Mouse (Mus musculus) left cerebral cortex, adult 2 months (tissue): Measurements from ENCODE around the gene Shd. TPM values are rescaled to one million over a fixed set of nuclear protein-coding genes. Genes with fewer than 3 reads are reported as not detected.

Experiments
- DNase-seq, 2 experiments: peaks; one replicate each; pipeline ENCODE4 v3.0.0; 2021 to 2022; ENCODE audit warnings: low spot score in 2 of 2, mixed read lengths in 1 of 2; ENCODE audit errors: extremely low spot score in 1 of 2
- H3K27ac ChIP-seq: fragments of 200-600 bp; 2 replicates; pipeline ENCODE4 v1.8.1; 2022
- H3K4me3 ChIP-seq: fragments of 200-600 bp; 2 replicates; pipeline ENCODE4 v1.8.1; 2022
- CTCF ChIP-seq: fragments of 200-600 bp; IDR thresholded peaks from 2 replicates; pipeline ENCODE4 v1.8.1; 2022; ENCODE audit warnings: antibody characterized with exemption, mild to moderate bottlenecking, moderate library complexity
- intact Hi-C: fragments of 180-260 bp; cut with DNase I; formaldehyde crosslinking; loops from one replicate; pipeline ENCODE4 v1.15.1; 2025
- total RNA-seq, 2 experiments: library from RNA; stranded (reverse); gene quantifications; 2 replicates each; pipeline ENCODE4 v1.2.3; 2021

Gene Shd
- total RNA-seq, 2 experiments from 2014 or later: 36.7 to 40.1 TPM

DNA sequence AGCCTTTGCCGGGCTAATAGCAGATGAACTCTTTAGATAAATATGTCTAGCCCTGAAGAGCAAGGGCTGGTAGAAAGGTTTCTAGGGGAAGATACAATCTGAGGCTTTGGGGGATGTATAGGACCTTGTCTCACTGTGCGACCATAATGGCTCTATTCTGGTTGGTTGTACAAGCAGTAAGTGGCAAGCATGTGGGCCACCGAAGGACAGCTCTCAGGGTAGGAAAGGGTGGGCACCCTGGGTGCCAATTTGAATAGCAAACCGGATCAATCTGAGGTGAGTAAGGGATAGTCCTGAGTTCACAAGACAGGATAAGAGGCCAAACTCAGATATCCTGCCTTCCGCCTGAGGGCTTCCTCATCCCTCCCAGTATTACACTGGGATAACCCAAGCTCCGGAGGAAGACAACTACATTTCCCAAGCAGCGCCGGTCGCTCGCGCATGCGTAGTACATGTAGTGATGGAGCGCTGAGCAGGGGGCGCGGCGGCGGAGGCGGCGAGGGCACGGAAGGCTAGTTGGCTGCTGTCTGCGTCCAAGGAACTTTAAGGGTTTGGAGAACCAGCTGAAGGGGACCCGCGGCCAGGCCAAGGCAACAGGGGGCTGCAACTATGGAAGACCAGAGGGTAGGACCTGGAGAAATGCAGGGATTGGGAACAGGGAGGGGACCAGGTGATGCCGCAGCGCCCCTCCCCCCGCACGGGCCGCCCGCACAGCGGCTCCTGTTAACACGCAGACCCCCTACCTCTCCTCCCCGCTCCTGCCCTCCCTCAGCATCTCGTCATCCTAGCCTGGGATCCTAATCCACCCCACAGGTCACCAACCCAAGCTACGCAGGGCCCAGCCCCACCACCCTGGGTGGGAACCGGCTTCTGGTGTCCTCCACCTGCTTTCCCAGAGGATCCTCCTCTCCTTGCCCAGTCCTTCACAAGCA, 16.0 kb downstream of the Shd start, which contains the start of gene Fsd1:
TSS of gene Fsd1 (plus strand) at position 480 of the 932 bp plus-strand sequence.
- DNase-seq: peak; percentile 80 to 85
- Histone ChIP-seq H3K4me3 (peak within 1 kb of the TSS; percentile 73), H3K27ac (peak within 1 kb of the TSS; percentile 88)
- no peak for TF ChIP-seq CTCF
- intact Hi-C loops: no loop called here

DNA sequence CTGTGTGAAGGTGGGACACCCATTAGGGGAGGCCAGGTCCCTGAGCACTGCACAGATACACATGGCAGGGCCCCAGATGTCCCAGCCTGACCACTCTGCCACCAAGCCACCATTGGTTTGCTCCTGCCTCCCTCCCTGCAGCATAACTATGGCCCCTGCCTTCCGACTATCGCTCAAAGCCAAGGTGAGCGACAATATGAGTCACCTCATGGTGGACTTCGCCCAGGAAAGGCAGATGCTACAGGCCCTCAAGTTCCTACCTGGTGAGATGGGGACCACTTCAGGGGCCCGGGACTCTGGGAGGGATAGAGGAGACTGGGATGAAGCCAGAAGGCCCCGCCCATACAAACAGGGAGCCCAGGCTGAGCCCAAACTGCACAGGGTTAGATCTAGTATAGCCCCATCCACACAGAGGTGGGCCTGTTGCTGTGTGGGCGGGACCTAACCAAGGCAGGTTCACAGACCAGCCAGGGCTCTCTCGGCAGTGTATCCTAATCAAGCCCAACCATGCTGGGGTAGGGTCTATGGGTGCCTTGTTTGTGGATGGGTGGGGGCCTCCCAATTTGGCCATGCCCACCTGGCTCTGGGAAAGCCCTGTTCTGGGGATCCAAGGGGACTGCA, 20.1 kb downstream of the Shd start:
- no peak for DNase-seq
- Histone ChIP-seq H3K27ac (no peak overlapping the region), H3K4me3 (no peak overlapping the region)
- intact Hi-C loops: no loop called here
- TF ChIP-seq CTCF: no peak

DNA sequence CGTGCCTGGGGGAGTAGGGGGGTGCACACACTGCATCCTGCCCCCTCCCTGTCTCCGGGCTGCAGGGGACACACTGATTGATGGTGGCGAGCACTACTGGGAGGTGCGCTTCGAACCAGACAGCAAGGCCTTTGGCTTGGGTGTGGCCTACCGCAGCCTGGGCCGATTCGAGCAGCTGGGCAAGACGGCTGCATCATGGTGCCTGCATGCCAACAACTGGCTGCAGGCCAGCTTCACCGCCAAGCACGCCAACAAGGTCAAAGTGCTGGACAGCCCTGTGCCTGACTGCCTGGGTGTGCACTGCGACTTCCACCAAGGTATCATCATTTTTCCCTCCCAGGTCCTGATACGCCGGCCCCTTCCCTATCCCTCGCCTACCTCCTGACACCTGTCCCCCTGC, 25.7 kb downstream of the Shd start:
- no peak for TF ChIP-seq CTCF
- intact Hi-C loops: no loop called here
- Histone ChIP-seq H3K27ac (no peak overlapping the region), H3K4me3 (no peak overlapping the region)
- DNase-seq: no peak

DNA sequence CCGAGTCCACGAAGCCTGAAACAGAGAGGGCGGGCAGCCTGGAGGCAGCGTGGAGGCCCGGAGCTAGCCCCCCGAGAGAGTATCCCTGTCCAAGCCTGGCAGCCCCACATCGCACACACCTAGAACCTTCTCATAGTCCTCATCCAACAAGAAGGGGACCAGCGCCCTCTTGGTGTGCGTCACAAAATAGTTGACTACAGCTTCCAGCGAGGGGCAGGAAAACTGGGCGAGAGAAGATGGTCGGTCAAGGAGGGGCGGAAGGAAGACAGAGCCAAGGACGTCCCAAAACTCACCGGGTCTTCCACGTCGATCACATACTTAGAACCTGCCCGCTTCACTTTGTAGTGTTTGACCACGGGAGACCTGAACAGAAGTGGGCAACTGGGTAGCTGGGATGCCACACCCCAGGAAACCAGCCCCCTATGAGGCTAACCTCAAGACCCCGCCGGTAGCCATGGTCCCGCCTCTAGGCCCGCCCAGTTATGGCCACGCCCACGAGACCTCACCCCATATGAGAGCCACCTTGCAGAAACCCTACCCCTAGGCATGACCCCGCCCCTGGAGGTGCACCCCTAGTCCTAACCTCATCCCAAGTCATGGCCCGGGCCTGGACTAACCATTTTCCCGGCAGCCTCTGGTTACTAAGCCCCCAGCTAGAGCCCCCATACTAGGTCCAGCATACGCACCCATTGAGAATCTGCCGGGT, 29.7 kb downstream of the Shd start:
- no peak overlapping the region for H3K27ac ChIP-seq
- DNase-seq: no peak
- H3K4me3 ChIP-seq: no peak overlapping the region
- no peak for TF ChIP-seq CTCF
- intact Hi-C loops: no loop called here

DNA sequence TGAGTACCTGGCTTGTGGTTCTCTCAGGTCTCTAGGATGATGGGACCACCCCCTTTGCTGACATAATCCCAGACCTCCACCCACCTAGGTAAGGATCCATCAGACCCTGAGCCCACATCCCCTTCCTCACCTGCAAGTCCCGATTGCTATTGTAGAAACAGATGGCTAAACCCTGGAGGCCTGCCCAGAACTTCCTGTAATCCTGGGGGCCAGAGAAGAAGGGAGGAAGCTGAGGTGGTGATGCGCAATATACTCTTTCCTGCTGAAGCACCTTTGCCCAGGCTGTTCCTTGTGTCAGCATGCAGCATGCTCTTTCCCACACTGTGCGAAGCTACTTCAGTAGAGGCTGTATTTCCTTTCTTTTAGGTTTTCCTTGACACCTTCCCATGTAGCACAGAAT, 32.7 kb downstream of the Shd start:
- intact Hi-C loops: no loop called here
- TF ChIP-seq CTCF: no peak

DNA sequence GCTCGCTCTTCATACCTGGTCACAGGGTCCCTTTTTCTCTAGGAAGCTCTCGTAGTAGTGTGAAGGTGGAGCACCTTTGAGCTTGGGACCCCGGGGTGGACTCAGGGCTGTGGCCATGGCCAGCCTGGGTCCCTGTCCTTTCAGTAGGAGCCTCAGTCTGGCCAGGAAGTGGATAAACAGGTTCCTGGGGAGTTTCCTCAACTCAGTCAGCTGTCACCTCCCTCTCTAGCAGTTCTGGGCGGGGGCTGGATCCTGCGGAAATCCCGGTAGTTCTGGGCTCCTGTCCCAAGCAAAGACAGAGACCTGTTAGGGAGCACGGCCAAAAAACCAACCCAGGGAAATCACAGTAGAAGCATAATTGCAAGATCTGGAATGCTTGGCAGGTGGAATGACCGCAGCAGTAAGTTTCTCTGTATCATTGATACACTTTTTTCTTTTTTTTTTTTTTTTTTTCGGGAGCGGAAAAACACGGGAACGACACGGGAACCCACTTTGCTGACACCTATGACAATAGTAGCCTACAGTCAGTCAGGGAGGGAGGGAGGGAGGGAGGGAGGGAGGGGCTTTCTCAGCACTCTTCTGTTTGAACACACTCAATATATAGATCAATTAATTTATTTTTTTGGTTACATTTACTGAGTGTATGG, 35.3 kb downstream of the Shd start, which contains the start of the genes Stap2 and Mpnd:
TSS of gene Stap2 (minus strand) at position 170 of the 647 bp plus-strand sequence.
TSS of gene Mpnd (plus strand) at position 297 of the 647 bp plus-strand sequence.
- no peak for DNase-seq
- Histone ChIP-seq H3K27ac (no peak within 1 kb of the TSS), H3K4me3 (0 out of 2 replicates have a peak within 1 kb of the TSS, but pooled peaks have one; percentile 33)
- intact Hi-C loops: no loop called here
- no peak for TF ChIP-seq CTCF

More for the DNA sequence above, 32.7 kb downstream of the Shd start:
- Histone ChIP-seq H3K27ac (no peak overlapping the region), H3K4me3 (no peak overlapping the region)
- no peak for DNase-seq

DNA sequence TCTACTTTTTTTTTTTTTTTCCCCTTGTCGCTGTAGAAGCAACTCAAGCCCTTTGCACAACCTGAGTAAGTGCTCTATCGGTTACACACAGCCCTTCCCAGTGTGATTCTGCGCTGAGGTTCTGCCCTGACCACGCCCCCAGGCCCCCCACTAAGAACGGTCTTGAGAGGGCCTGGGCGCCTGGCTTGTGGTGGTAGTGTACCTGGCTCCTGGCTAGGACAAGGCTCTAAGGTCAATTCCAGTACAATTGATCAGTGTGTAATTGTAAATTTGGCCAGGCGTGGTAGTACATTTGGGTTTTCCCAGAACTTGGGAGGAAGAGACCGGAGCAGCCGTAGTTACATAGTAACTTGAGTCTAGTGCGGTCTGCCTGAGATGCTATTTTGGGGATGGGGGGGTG, 36.7 kb downstream of the Shd start:
- no peak for TF ChIP-seq CTCF
- no peak for DNase-seq
- intact Hi-C loops: no loop called here
- Histone ChIP-seq H3K4me3 (no peak overlapping the region), H3K27ac (no peak overlapping the region)

DNA sequence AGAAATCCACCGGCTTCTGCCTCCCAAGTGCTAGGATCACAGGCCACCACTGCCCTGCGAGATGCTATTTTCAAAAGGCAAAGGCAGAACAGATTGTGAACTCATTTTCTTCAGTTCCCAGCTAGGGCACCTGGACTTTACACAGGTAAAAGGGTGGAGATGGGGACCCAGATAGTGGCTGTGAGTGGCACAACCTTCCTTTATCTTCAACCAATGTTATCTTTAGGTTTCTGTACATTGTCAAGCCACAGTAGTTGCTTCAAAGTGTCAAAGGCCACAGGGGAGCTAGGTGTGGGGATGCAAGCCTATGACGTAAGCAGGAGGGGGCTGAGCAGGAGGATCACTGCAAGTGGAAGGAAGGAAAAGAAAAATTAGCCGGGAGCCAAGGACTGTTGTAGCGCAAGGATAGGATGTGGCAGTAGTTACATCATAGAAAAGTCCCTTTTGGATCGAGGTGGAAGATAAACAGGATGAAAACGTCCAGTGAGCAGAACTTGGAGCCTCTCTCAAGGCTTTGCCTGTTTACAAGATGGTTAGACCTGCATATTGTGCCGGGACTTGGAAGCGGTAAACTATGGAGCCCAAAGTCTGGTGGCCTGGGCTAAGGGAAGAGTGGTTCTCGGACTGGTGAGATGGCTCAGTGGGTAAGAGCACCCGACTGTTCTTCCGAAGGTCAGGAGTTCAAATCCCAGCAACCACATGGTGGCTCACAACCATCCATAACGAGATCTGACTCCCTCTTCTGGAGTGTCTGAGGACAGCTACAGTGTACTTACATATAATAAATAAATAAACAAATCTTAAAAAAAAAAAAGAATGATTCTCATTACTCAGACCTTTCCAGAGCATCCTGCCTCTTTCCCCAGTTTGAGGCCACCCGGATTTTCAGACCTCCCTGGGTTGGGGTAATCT, 37.4 kb downstream of the Shd start:
- intact Hi-C loops: no loop called here
- no peak for DNase-seq
- no peak; the same call in 1 of the 2 replicates for TF ChIP-seq CTCF
- Histone ChIP-seq H3K27ac (peak overlapping the region; percentile 95), H3K4me3 (peak overlapping the region; percentile 96)

DNA sequence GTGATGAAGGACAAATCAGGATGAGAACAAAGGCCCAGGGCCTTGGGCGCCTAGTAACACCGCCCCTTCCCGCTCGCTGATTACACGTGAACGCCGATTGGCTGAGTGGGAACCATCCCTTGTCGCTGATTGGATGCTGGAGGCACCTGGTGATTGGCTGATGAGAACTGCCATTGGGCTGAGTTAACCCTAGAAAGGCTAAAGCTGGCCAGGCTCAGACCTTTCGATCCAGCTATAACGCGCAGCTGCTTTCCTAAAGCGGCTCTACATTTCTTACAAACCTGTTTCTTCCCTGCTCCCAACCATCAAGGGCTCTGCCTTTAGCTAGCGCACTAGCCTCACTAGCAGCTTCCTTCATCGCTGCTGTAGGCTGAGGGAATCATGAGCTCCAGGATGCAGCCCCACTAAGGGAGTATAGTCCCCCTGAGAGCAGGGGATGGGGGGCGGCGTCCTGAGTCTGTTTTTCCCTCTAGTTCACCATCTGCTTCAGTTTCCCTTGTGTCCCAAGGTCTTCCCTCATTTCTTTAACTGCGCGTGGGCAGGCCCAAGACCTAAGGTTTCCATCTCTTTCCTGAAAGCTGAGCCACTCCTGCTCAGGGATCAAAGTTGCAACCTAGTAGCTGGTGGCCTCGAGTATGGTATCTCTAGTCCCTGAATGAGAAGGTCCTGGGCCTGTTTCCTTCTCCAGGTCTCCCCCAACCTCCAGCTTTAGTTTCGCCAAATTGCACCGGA, 38.3 kb downstream of the Shd start:
- Histone ChIP-seq H3K4me3 (peak overlapping the region; percentile 96), H3K27ac (peak overlapping the region; percentile 95)
- intact Hi-C loops: loop anchor here (1.0 kb wide), 1 partner anchor 49 kb away; the partner anchor contains the start of gene Yju2
- no peak for TF ChIP-seq CTCF
- peak; percentile 88 to 92 for DNase-seq
